Mouse (Mus musculus): Measurements from ENCODE around the gene Cbs.
"Not testable (repeated sequence)": the region's sequence is repeated elsewhere in the genome, so short reads cannot be mapped to it uniquely, and the experiment has no call there.

The Cbs gene

GRCm38 (mm10) chr17:31642913-31643312 lies 5.9 kb upstream of the Cbs start:
- no peak for DNase-seq (ENCODE audit: low spot score)

DNA sequence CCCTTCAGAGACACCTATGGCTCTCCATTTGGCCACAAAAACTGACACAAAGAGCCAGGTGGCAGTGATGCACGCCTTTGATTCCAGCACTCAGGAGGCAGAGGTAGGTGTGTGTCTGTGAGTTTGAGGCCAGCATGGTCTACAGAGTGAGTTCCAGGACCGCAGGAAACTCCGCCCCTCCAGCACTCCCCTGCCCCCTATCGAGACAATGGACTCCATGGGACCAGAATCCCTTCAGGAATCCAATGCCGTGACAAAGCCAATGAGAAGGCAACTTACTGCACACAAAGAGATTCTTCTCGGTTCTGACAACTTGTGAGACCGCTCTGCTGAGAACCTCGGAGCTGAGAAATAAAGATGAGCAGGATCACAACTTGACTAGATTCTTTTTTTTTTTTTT lies 5.3 kb upstream of the Cbs start:
- DNase-seq (ENCODE audit: low spot score): no peak

DNA sequence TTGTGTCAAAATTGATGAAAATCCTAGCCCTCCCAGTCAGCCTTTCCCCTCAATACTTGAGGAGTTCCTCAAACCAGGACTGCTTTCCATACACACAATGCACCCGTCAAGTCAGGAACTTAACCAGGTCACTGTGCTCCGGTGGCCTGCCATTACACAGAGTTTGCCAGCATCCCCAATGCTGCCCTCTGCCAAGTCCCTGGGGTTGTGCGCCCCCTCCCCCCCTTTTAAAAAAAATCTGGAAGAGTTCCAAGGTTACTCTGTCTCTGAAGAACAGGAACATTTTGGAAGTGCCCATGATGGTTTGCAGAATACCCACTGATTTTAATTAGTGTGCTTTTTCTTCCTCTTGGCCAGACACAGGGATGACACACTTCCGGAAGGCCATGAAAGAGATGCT lies 2.6 kb upstream of the Cbs start:
- DNase-seq (ENCODE audit: low spot score): no peak

GRCm38 (mm10) chr17:31637866-31638570 lies 980 bp upstream of the Cbs start:
- DNase-seq (ENCODE audit: low spot score): no peak

DNA sequence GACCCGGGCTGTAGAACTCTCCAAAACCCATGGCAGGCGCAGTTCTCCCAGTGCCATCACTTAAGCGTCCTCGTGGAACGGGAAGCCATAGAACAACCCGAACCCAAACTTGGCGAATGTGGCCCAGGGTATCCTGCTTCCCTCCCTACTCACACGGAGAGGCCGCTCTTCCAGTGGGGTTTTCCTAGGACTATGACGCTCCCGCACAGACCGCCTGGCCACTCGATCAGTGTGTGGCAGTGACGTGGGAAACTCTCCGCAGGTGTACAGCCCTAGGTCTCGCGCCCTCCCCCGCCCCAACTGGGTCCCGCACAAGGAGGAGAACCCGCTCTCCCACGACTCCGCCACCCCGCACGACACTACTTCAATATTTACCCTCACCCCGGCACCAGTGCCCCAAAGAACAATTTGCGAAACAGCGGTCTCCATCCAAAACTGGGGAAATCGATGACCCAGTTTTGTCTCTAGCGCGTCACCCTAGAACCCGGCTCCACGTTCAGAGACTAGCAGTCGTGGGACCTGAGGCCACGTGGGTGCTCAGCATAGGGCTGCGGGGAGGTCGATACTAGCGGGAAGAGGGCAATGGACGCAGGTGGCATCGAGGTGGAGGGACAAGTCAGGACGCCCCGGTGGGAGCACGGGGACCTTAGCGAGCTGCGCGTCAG lies 629 bp downstream of the Cbs start:
- no peak for DNase-seq (ENCODE audit: low spot score)

DNA sequence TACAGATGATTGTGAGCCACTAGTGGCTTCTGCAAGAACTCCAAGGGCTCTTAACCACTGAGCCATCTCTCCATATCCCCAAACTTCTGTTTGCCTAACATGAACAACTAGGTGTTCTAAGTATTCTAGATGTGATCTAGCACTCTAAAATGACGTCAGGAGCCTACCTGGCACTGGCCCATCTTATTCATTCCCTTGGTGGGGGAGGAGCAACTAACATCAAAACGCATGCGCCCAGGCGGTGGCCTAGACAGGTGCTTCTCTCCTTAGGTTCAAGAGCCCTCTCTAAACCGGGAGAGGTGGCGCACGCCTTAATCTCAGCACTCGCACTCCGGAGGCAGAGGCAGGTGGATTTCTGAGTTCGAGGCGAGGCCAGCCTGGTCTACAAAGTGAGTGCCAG lies 1.3 kb downstream of the Cbs start:
- DNase-seq (ENCODE audit: low spot score): no peak

GRCm38 (mm10) chr17:31634896-31635295 lies 2.1 kb downstream of the Cbs start:
- DNase-seq (ENCODE audit: low spot score): no peak

DNA sequence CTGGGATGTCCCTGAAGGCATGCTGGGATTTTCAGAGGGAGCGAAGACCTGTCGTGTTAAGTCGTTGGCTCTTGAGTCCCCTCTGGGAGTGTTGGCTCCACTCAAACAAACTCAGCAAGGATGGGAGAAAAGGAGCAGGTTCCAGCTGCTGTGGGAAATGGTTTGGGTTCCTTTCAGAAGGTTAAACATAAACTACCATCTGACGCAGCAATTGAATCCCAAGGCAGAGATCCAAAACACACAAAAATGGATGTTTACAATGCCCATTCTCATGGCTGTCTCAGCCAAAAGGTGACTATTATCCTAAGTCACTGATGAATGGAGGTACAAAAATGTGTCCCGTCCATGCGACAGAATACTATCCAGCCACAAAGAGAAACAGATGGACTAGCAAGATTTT lies 4.0 kb downstream of the Cbs start:
- no peak for DNase-seq (ENCODE audit: low spot score)

GRCm38 (mm10) chr17:31631081-31631800 lies 5.8 kb downstream of the Cbs start:
- no peak for DNase-seq (ENCODE audit: low spot score)

GRCm38 (mm10) chr17:31627961-31628360 lies 9.1 kb downstream of the Cbs start:
- no peak for DNase-seq (ENCODE audit: low spot score)

GRCm38 (mm10) chr17:31623101-31623500 lies 13.9 kb downstream of the Cbs start:
- no peak for DNase-seq (ENCODE audit: low spot score)

GRCm38 (mm10) chr17:31613086-31613755 lies 23.8 kb downstream of the Cbs start:
- no peak for DNase-seq (ENCODE audit: low spot score)

- DNase-seq (ENCODE audit: low spot score): no peak
These were observed 27.1 kb downstream of the Cbs start for GRCm38 (mm10) chr17:31609895-31610294.

DNA sequence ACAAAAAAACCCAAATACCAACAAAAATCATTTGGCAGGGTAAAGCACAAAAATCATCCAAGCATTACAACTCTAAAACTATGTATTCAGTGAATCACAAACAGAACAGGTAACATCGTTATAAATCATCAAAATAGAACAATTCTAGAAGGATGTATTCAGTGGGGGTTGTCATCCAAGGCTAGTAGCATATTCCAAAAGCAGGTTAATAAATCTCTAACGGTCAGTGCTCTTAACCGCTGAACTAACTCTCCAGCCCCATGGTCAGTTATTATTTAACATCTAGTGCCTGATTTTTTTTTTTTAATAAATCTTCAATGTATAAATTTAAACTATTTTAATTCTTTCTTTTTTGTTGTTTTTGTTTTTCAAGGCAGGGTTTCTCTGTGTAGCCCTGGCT lies 27.9 kb downstream of the Cbs start:
- not testable (repeated sequence) for DNase-seq (ENCODE audit: low spot score)

DNA sequence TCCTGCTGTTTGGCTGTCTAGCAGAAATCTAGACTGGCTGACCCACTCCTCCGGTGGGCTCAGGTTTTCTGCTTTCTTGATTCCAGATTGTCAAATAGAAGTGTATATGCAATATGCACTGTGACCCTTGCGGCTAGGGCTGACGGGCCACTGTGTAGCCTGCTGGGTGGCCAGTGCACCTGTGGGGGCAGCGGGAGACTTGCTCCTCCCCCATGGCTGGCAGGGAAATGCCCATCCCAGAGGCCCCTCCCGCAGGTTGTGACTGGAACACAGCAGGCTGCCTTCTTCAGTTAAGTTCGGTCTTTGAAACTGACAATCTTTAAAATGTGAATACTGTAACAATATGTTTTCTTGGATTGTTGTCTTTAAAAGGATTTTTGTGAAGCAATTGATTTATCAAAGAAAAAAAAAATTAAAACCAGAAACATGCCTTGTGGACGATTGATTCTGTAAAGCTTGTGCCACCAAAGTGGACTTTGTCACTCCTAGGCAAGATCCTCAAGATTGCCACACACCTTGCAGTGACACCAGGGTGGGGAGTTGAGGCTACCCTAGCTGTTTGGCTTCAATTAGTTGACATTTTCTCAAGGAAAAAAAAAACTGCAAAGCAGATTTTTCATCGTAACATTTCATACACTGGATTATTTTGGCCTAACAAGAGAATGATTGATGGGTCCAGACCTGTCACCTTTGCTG lies 29.6 kb downstream of the Cbs start:
- DNase-seq (ENCODE audit: low spot score): no peak

- no peak for DNase-seq (ENCODE audit: low spot score)
These were observed 30.6 kb downstream of the Cbs start for GRCm38 (mm10) chr17:31606424-31606823.

GRCm38 (mm10) chr17:31598593-31598992 lies 38.4 kb downstream of the Cbs start:
- no peak for DNase-seq (ENCODE audit: low spot score)

GRCm38 (mm10) chr17:31597957-31598356 lies 39.1 kb downstream of the Cbs start:
- no peak for DNase-seq (ENCODE audit: low spot score)

- no peak for DNase-seq (ENCODE audit: low spot score)
These were observed 42.0 kb downstream of the Cbs start for GRCm38 (mm10) chr17:31595077-31595476.

DNA sequence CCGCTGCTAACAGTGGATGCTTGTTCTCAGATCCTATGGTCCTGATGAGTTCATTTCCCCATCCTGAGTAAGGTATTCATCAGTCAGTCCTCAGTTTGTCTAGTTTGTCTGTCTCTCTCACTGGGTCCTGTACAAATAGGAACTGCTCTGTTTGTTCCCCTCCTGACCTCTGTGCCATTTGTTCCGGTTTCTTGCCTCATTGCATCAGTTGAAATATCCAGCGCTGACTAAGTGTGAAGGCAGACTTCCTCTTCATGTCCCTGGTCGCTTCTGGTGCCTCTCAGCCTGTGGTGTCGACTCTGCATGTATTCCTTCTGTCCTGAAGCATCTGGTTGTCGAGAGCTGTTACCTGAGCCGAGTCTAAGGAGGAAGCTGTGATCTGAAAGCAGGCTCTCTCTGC lies 42.4 kb downstream of the Cbs start:
- no peak for DNase-seq (ENCODE audit: low spot score)

DNA sequence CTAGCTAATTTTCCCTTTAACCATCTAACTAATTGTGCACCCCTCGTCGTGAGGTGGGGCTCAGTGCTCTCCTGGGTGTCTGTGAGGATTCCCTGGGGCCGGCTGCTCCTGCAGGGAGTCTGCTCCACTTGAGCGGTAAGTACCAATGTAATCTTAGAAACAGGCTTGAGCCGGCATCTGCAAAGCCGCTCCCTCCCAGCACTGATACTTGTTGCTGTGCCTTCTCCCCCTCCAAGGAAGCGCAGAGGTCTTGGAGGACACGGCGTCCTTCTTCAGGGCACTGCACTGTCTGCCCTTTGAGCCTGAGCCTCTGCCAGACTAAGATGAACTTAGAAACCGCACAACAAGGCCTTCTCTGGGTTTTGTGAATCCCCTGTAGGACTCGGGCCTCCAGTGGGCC lies 46.2 kb downstream of the Cbs start:
- no peak for DNase-seq (ENCODE audit: low spot score)

DNA sequence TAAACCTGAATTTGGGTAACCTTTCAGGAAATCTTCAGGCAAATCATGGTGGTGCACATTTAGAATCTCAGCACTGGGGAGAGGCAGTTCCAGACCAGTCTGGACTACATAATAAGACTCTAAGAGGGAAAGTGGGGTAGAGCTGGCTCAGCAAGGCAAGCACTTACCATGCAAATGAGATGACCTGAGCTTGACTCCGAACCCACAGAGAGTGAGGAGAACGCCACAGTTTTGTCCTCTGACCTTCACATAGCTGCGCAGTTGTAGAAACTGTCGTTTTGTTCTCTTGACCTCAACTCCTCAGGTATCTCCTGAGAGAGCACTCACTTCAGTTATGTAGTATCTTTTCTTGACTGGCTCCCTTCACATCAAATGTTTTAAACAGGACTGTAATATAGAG lies 48.3 kb downstream of the Cbs start:
- DNase-seq (ENCODE audit: low spot score): no peak
